Mouse (Mus musculus) thymus, adult 2 months (tissue): ENCODE data around the gene Mettl7a2. TPM values are rescaled to one million over a fixed set of nuclear protein-coding genes. Genes with fewer than 3 reads are reported as not detected.
"Not testable (repeated sequence)": the region's sequence is repeated elsewhere in the genome, so short reads cannot be mapped to it uniquely, and the experiment has no call there.

Experiments used
- DNase-seq: peaks from one replicate; pipeline ENCODE4 v3.0.0; 2021
- H3K27ac ChIP-seq: fragments of 200-500 bp; 2 replicates; pipeline ENCODE4 v1.5.1; 2012; ENCODE audit warnings: low read length, control low read depth; ENCODE audit not compliant: control insufficient read depth, insufficient read depth
- H3K27me3 ChIP-seq: fragments of 200-500 bp; 2 replicates; pipeline ENCODE4 v1.6.1; 2012; ENCODE audit warnings: mild to moderate bottlenecking, low read length, moderate library complexity, mixed read lengths; ENCODE audit not compliant: control insufficient read depth, insufficient read depth
- H3K36me3 ChIP-seq: fragments of 200-500 bp; 2 replicates; pipeline ENCODE4 v1.6.1; 2012; ENCODE audit warnings: mild to moderate bottlenecking, low read length, moderate library complexity; ENCODE audit not compliant: control insufficient read depth, insufficient read depth
- H3K4me1 ChIP-seq: fragments of 200-500 bp; replicated peaks from 2 replicates; pipeline ENCODE4 v1.6.1; 2012; ENCODE audit warnings: low read length; ENCODE audit not compliant: control insufficient read depth, insufficient read depth
- H3K4me3 ChIP-seq: fragments of 200-500 bp; 2 replicates; pipeline ENCODE4 v1.5.1; 2012; ENCODE audit warnings: mild to moderate bottlenecking, low read length, control low read depth, moderate library complexity; ENCODE audit not compliant: control insufficient read depth, insufficient read depth
- CTCF ChIP-seq: fragments of 200-500 bp; IDR thresholded peaks from 2 replicates; pipeline ENCODE4 v1.5.1; 2012; ENCODE audit warnings: mild to moderate bottlenecking, control low read depth, low read length, moderate library complexity, borderline replicate concordance; ENCODE audit not compliant: control insufficient read depth, poor library complexity, insufficient read depth; ENCODE audit errors: extremely low read depth
- POLR2A ChIP-seq: fragments of 200-500 bp; IDR thresholded peaks from 2 replicates; pipeline ENCODE4 v1.6.1; 2012; ENCODE audit warnings: mild to moderate bottlenecking, low read length, control low read depth, moderate library complexity; ENCODE audit not compliant: control insufficient read depth, poor library complexity, insufficient read depth; ENCODE audit errors: extremely low read depth
- WGBS: fragments of 180-500 bp; shearing (Covaris S2); methylation state at CpG from one replicate; pipeline ENCODE4 v1.1.7; 2018; 5-methylcytosine and 5-hydroxymethylcytosine counted together
- polyA plus RNA-seq: library from polyadenylated mRNA; depleted of rRNA; stranded (reverse); fragments of >200 nt; gene quantifications from 2 replicates; pipeline ENCODE4 v1.2.3, GENCODE M21; 2012

Mettl7a2 gene
- polyA plus RNA-seq, 1 experiment, result not detected

GRCm38 (mm10) chr15:100330739-100331138, 22.3 kb upstream of the Mettl7a2 start:
- H3K4me1 ChIP-seq, result no peaks in the 10 kb centered on the region; the same call in 1 of the 2 replicates
- no peaks in the 10 kb centered on the region for H3K36me3 ChIP-seq
- no peaks in the 10 kb centered on the region for H3K27me3 ChIP-seq
- no peak overlapping the region for H3K27ac ChIP-seq
- 97% methylated on average over 7 of the region's 7 CpGs for WGBS
- TF ChIP-seq CTCF (no peak), POLR2A (no peak)
- DNase-seq, result no peak
- no peak overlapping the region for H3K4me3 ChIP-seq

GRCm38 (mm10) chr15:100332077-100332961, 20.7 kb upstream of the Mettl7a2 start:
- not testable (repeated sequence) for H3K27me3 ChIP-seq, H3K27ac ChIP-seq, H3K36me3 ChIP-seq, DNase-seq, H3K4me3 ChIP-seq, H3K4me1 ChIP-seq
- 81% methylated on average over 3 of the region's 10 CpGs for WGBS

GRCm38 (mm10) chr15:100334629-100335028, 18.4 kb upstream of the Mettl7a2 start, which contains the start of gene Mettl7a3:
Gene Mettl7a3, plus strand, starts transcription at chr15:100334929.
- H3K27me3 ChIP-seq, result no peaks in the 10 kb centered on the region
- no peak within 1 kb of the TSS for H3K4me3 ChIP-seq
- no peak for TF ChIP-seq POLR2A
- no peak for TF ChIP-seq CTCF
- no peak within 1 kb of the TSS for H3K27ac ChIP-seq
- no peaks in the 10 kb centered on the region for H3K36me3 ChIP-seq
- 87% methylated on average over 10 of the region's 10 CpGs for WGBS
- DNase-seq, result no peak
- no peaks in the 10 kb centered on the region; the same call in 1 of the 2 replicates for H3K4me1 ChIP-seq

- H3K4me3 ChIP-seq, DNase-seq, H3K27me3 ChIP-seq, H3K4me1 ChIP-seq, H3K27ac ChIP-seq, H3K36me3 ChIP-seq: not testable (repeated sequence)
These were observed 15.7 kb upstream of the Mettl7a2 start for GRCm38 (mm10) chr15:100337328-100337727.

- DNase-seq, result peak; percentile 66
- H3K36me3 ChIP-seq, H3K4me1 ChIP-seq, H3K27ac ChIP-seq, H3K27me3 ChIP-seq, H3K4me3 ChIP-seq: not testable (repeated sequence)
- 35% methylated on average over 10 of the region's 10 CpGs for WGBS
These were observed 15.2 kb upstream of the Mettl7a2 start for GRCm38 (mm10) chr15:100337847-100338246.

- not testable (repeated sequence) for H3K4me3 ChIP-seq, DNase-seq, H3K27ac ChIP-seq, H3K36me3 ChIP-seq, H3K27me3 ChIP-seq, H3K4me1 ChIP-seq
- 86% methylated on average over 5 of the region's 5 CpGs for WGBS
These were observed 11.6 kb upstream of the Mettl7a2 start for GRCm38 (mm10) chr15:100341314-100341980.

GRCm38 (mm10) chr15:100345484-100345883, 7.5 kb upstream of the Mettl7a2 start:
- no peak for DNase-seq
- Histone ChIP-seq H3K4me1 (no peaks in the 10 kb centered on the region), H3K27ac (no peak overlapping the region), H3K27me3 (no peaks in the 10 kb centered on the region), H3K4me3 (no peak overlapping the region), H3K36me3 (no peaks in the 10 kb centered on the region)
- TF ChIP-seq CTCF, result no peak
- no peak for TF ChIP-seq POLR2A
